Mouse (Mus musculus): ENCODE measurements around the gene Qrich1. TPM values are rescaled to one million over a fixed set of nuclear protein-coding genes. Genes with fewer than 3 reads are reported as not detected.

Qrich1 gene
- polyA plus RNA-seq, 1 experiment from 2014 or later, result 27.1 TPM

GRCm38 (mm10) chr9:108545986-108546385 lies 29.4 kb downstream of the Qrich1 start:
- Histone ChIP-seq H3K4me1 (ENCODE audit: insufficient read depth) (no peaks in the 10 kb centered on the region), H3K27ac (ENCODE audit: low read depth) (no peak overlapping the region), H3K36me3 (replicated peaks; ENCODE audit: insufficient read depth, low read length) (peaks cover 83% of the 10 kb centered on the region), H3K9me3 (ENCODE audit: low read length) (no peaks in the 10 kb centered on the region), H3K4me2 (ENCODE audit: low read depth, low read length) (no peak overlapping the region), H3K4me3 (ENCODE audit: low read depth, low read length) (no peak overlapping the region), H3K9ac (replicated peaks) (no peak overlapping the region), H3K27me3 (ENCODE audit: insufficient read depth, low read length) (no peaks in the 10 kb centered on the region)
- DNase-seq, result no peak
- no peak for TF ChIP-seq CTCF (IDR thresholded peaks at IDR 0.05; ENCODE audit: low read depth)
- no peak for TF ChIP-seq EP300 (IDR thresholded peaks at IDR 0.05; ENCODE audit: low read depth)
- WGBS (ENCODE audit: insufficient replicate concordance), result 84% methylated on average over 3 of the region's 3 CpGs
- no peak for ATAC-seq

- Histone ChIP-seq H3K27me3 (ENCODE audit: insufficient read depth, low read length) (no peaks in the 10 kb centered on the region), H3K9ac (replicated peaks) (no peak overlapping the region), H3K4me3 (ENCODE audit: low read depth, low read length) (no peak overlapping the region), H3K27ac (ENCODE audit: low read depth) (no peak overlapping the region), H3K9me3 (ENCODE audit: low read length) (no peaks in the 10 kb centered on the region), H3K36me3 (replicated peaks; ENCODE audit: insufficient read depth, low read length) (peaks cover 78% of the 10 kb centered on the region), H3K4me2 (ENCODE audit: low read depth, low read length) (no peak overlapping the region), H3K4me1 (ENCODE audit: insufficient read depth) (0 out of 2 replicates have a peak, but pooled peaks cover 3% of the 10 kb centered on the region)
- WGBS (ENCODE audit: insufficient replicate concordance), result 76% methylated on average over 1 of the region's 1 CpGs
- ATAC-seq (no peak), DNase-seq (no peak)
- TF ChIP-seq CTCF (IDR thresholded peaks at IDR 0.05; ENCODE audit: low read depth), result no peak
- TF ChIP-seq EP300 (IDR thresholded peaks at IDR 0.05; ENCODE audit: low read depth), result no peak
These were observed 30.3 kb downstream of the Qrich1 start for GRCm38 (mm10) chr9:108546875-108547274.

- Histone ChIP-seq H3K9me3 (ENCODE audit: low read length) (no peaks in the 10 kb centered on the region), H3K9ac (replicated peaks) (no peak overlapping the region), H3K4me2 (ENCODE audit: low read depth, low read length) (no peak overlapping the region), H3K27me3 (ENCODE audit: insufficient read depth, low read length) (no peaks in the 10 kb centered on the region), H3K4me1 (ENCODE audit: insufficient read depth) (peaks cover 13% of the 10 kb centered on the region), H3K4me3 (ENCODE audit: low read depth, low read length) (no peak overlapping the region), H3K27ac (ENCODE audit: low read depth) (peak overlapping the region; percentile 2; the same call in 1 of the 2 replicates), H3K36me3 (replicated peaks; ENCODE audit: insufficient read depth, low read length) (peaks cover 67% of the 10 kb centered on the region)
- TF ChIP-seq EP300 (IDR thresholded peaks at IDR 0.05; ENCODE audit: low read depth), result no peak
- no peak for TF ChIP-seq CTCF (IDR thresholded peaks at IDR 0.05; ENCODE audit: low read depth)
- no peak for DNase-seq
- WGBS (ENCODE audit: insufficient replicate concordance), result 81% methylated on average over 4 of the region's 4 CpGs
- no peak for ATAC-seq
These were observed 42.6 kb downstream of the Qrich1 start for GRCm38 (mm10) chr9:108559169-108559568.

GRCm38 (mm10) chr9:108560227-108560841 lies 43.7 kb downstream of the Qrich1 start, which contains the start of gene Impdh2:
TSS of gene Impdh2 (plus strand) at chr9:108560286.
- Histone ChIP-seq H3K36me3 (replicated peaks; ENCODE audit: insufficient read depth, low read length) (peaks cover 67% of the 10 kb centered on the region), H3K27ac (ENCODE audit: low read depth) (peak within 1 kb of the TSS; percentile 75), H3K4me3 (ENCODE audit: low read depth, low read length) (peak within 1 kb of the TSS; percentile 66), H3K27me3 (ENCODE audit: insufficient read depth, low read length) (no peaks in the 10 kb centered on the region), H3K4me1 (ENCODE audit: insufficient read depth) (peaks cover 14% of the 10 kb centered on the region), H3K9ac (replicated peaks) (peak within 1 kb of the TSS; percentile 84), H3K4me2 (ENCODE audit: low read depth, low read length) (peak within 1 kb of the TSS; percentile 94), H3K9me3 (ENCODE audit: low read length) (no peaks in the 10 kb centered on the region)
- peak; percentile 99 for ATAC-seq
- under 1% methylated on average over 52 of the region's 53 CpGs for WGBS (ENCODE audit: insufficient replicate concordance)
- TF ChIP-seq CTCF (IDR thresholded peaks at IDR 0.05; ENCODE audit: low read depth), result peak; percentile 22
- no peak for TF ChIP-seq EP300 (IDR thresholded peaks at IDR 0.05; ENCODE audit: low read depth)
- DNase-seq, result peak; percentile 97

- Histone ChIP-seq H3K36me3 (replicated peaks; ENCODE audit: insufficient read depth, low read length) (peaks cover 45% of the 10 kb centered on the region), H3K9ac (replicated peaks) (no peak overlapping the region), H3K4me2 (ENCODE audit: low read depth, low read length) (no peak overlapping the region), H3K9me3 (ENCODE audit: low read length) (no peaks in the 10 kb centered on the region), H3K4me1 (ENCODE audit: insufficient read depth) (peaks cover 31% of the 10 kb centered on the region), H3K27me3 (ENCODE audit: insufficient read depth, low read length) (no peaks in the 10 kb centered on the region), H3K27ac (ENCODE audit: low read depth) (no peak overlapping the region), H3K4me3 (ENCODE audit: low read depth, low read length) (no peak overlapping the region)
- ATAC-seq, result no peak
- 85% methylated on average over 8 of the region's 8 CpGs for WGBS (ENCODE audit: insufficient replicate concordance)
- TF ChIP-seq CTCF (IDR thresholded peaks at IDR 0.05; ENCODE audit: low read depth) (no peak), EP300 (IDR thresholded peaks at IDR 0.05; ENCODE audit: low read depth) (no peak)
- no peak for DNase-seq
These were observed 47.1 kb downstream of the Qrich1 start for GRCm38 (mm10) chr9:108563671-108564070.

GRCm38 (mm10) chr9:108564131-108564530 lies 47.5 kb downstream of the Qrich1 start:
- H3K36me3 ChIP-seq (replicated peaks; ENCODE audit: insufficient read depth, low read length), result peaks cover 40% of the 10 kb centered on the region

More at GRCm38 (mm10) chr9:108564131-108564530, 47.5 kb downstream of the Qrich1 start:
- peaks cover 34% of the 10 kb centered on the region for H3K4me1 ChIP-seq (ENCODE audit: insufficient read depth)
- DNase-seq (peak; percentile 21), ATAC-seq (no peak)
- no peaks in the 10 kb centered on the region for H3K27me3 ChIP-seq (ENCODE audit: insufficient read depth, low read length)
- H3K27ac ChIP-seq (ENCODE audit: low read depth), result no peak overlapping the region
- WGBS (ENCODE audit: insufficient replicate concordance), result 63% methylated on average over 7 of the region's 7 CpGs
- H3K9me3 ChIP-seq (ENCODE audit: low read length), result no peaks in the 10 kb centered on the region
- H3K9ac ChIP-seq (replicated peaks), result no peak overlapping the region
- TF ChIP-seq CTCF (IDR thresholded peaks at IDR 0.05; ENCODE audit: low read depth) (no peak), EP300 (IDR thresholded peaks at IDR 0.05; ENCODE audit: low read depth) (no peak)
- H3K4me2 ChIP-seq (ENCODE audit: low read depth, low read length), result no peak overlapping the region
- no peak overlapping the region for H3K4me3 ChIP-seq (ENCODE audit: low read depth, low read length)
